Mouse (Mus musculus) right cerebral cortex, postnatal 25 days (tissue): ENCODE data around the gene Ackr3.

Experiments
- DNase-seq: peaks from one replicate; pipeline ENCODE4 v3.0.0; 2022

Ackr3 gene

DNA sequence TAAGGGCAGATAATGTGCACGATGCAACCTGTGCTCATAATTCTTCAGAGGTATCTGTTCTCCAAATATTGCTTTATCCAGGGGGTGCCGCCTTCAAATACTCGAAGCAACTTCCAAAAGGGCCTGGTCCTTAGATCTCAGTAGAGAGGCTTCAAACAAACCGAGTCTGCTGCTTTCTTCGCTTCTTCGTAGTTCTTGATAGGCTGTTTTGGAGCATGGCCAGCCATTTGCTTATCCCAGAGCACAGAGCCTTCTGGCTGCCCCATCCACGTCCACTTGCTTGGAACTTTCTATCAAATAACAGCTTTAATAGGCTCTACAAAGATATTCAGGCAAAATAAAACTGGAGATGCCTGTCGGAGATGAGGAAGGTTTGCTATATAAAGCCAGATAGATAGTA lies 58.6 kb downstream of the Ackr3 start:
- no peak for DNase-seq
